Mouse (Mus musculus) myocyte (in vitro differentiated cells): ENCODE measurements around the gene Mroh2a.

Experiments
- CEBPB ChIP-seq: IDR thresholded peaks from 2 replicates; pipeline ENCODE4 v1.6.1; 2011; ENCODE audit warnings: mild to moderate bottlenecking, moderate library complexity; ENCODE audit not compliant: poor library complexity, insufficient read depth, severe bottlenecking
- E2F4 ChIP-seq: IDR thresholded peaks from one replicate; pipeline ENCODE4 v1.6.1; 2011; ENCODE audit warnings: mild to moderate bottlenecking, control low read depth, moderate library complexity; ENCODE audit not compliant: insufficient read depth
- MAX ChIP-seq: IDR thresholded peaks from one replicate; pipeline ENCODE4 v1.6.1; 2011; ENCODE audit warnings: low read depth, mild to moderate bottlenecking, control low read depth
- MYOD1 ChIP-seq, 3 experiments: IDR thresholded peaks; one replicate each; pipeline ENCODE4 v1.6.1; 2011; ENCODE audit warnings: control low read depth in 2 of 3, low read depth in 2 of 3, mild to moderate bottlenecking in 2 of 3, moderate library complexity in 1 of 3; ENCODE audit not compliant: insufficient read length in 2 of 3, control insufficient read depth in 1 of 3
- MYOG ChIP-seq, 3 experiments: IDR thresholded peaks; one replicate each; pipeline ENCODE4 v1.6.1; 2011; ENCODE audit warnings: control low read depth in 2 of 3, low read depth in 2 of 3, mild to moderate bottlenecking in 2 of 3; ENCODE audit not compliant: insufficient read length in 2 of 3, control insufficient read depth in 1 of 3, insufficient read depth in 1 of 3
- POLR2A ChIP-seq: IDR thresholded peaks from one replicate; pipeline ENCODE4 v1.6.1; 2011; ENCODE audit warnings: low read depth, mild to moderate bottlenecking, control low read depth, moderate library complexity; ENCODE audit not compliant: insufficient read length
- POLR2AphosphoS2 ChIP-seq: IDR thresholded peaks from one replicate; pipeline ENCODE4 v1.6.1; 2011; ENCODE audit warnings: low read depth, control low read depth; ENCODE audit not compliant: insufficient read length
- REST ChIP-seq: IDR thresholded peaks from one replicate; pipeline ENCODE4 v1.6.1; 2011; ENCODE audit warnings: mild to moderate bottlenecking, control low read depth, moderate library complexity; ENCODE audit not compliant: insufficient read depth, insufficient read length
- SRF ChIP-seq: IDR thresholded peaks from one replicate; pipeline ENCODE4 v1.6.1; 2011; ENCODE audit warnings: low read depth; ENCODE audit not compliant: control insufficient read depth, insufficient read length
- TCF12 ChIP-seq: IDR thresholded peaks from one replicate; pipeline ENCODE4 v1.6.1; 2011; ENCODE audit warnings: mild to moderate bottlenecking, control low read depth; ENCODE audit not compliant: poor library complexity, insufficient read depth, severe bottlenecking
- TCF3 ChIP-seq: IDR thresholded peaks from one replicate; pipeline ENCODE4 v1.6.1; 2011; ENCODE audit warnings: low read depth, control low read depth; ENCODE audit not compliant: insufficient read length
- USF1 ChIP-seq: IDR thresholded peaks from one replicate; pipeline ENCODE4 v1.6.1; 2011; ENCODE audit warnings: low read depth, mild to moderate bottlenecking, control low read depth, moderate library complexity

DNA sequence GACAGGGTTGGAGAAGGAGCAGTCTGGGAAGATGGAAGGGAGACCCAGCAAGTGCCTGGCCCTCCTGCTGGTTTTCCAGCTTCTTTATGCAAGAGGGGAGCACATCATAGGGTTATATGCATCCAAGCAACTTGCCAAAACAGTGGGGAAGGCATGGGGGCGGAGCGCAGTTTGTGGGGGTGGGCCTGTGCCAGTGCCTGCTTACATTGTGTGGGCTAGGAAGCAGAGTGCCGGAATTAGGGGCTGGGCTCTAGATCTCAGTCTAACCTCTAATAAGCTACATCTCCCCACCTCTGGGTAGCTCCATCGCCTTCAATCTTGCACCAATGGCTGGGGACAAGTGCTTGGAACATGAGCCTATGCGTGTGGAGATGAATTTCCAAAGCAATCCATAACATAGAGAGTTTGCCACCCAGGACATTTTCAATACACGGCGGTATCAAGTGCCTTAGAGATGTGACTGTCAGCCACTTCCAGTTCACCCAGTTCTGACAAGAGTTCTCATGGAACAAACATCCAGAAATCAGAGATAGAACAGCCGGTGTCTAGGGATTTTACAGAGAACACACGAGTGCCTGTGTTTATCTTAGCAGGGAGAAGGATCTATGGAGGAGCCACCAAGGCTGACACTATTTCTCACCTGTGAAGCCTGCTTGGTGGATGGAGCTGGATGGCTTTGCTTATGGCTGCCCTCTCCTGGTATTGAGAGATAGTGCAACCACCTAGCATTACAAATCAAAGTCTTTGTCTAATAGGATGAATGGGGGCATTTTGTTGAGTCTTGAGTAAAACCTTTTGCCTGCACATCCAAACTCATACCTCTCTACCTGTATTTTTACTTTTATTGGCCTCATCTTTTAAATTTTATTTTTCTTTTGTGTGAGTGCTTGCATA, 74.6 kb downstream of the Mroh2a start:
- TF ChIP-seq POLR2A = no peak
- TF ChIP-seq USF1 = no peak
- no peak for TF ChIP-seq TCF12
- no peak for TF ChIP-seq MYOG (IDR thresholded peaks at IDR 0.05; ENCODE audit: control insufficient read depth in 1 of 3, insufficient read depth in 1 of 3, insufficient read length in 2 of 3, low read depth in 2 of 3)
- TF ChIP-seq REST = no peak
- no peak for TF ChIP-seq MAX
- no peak for TF ChIP-seq E2F4
- no peak for TF ChIP-seq TCF3
- no peak for TF ChIP-seq POLR2AphosphoS2
- no peak for TF ChIP-seq SRF
- TF ChIP-seq CEBPB = no peak
- no peak for TF ChIP-seq MYOD1 (IDR thresholded peaks at IDR 0.05; ENCODE audit: control insufficient read depth in 1 of 3, insufficient read length in 2 of 3, low read depth in 2 of 3)
